Mouse (Mus musculus) forebrain, embryonic 13.5 days (tissue): ENCODE data around the gene Tbca. TPM values are rescaled to one million over a fixed set of nuclear protein-coding genes. Genes with fewer than 3 reads are reported as not detected.
A peak's percentile ranks its signal among the peaks of the same experiment; 100 is the strongest.

Source experiments
- ATAC-seq: fragments of 200-750 bp; cut with Nextera tagmentation; 2 replicates; pipeline ENCODE4 v1.8.0; 2017
- H3K27ac ChIP-seq: fragments of 300-500 bp; sonication (generic); 2 replicates; pipeline ENCODE4 v1.5.1; 2015; ENCODE audit warnings: inconsistent platforms, mild to moderate bottlenecking, moderate library complexity
- H3K27me3 ChIP-seq: fragments of 300-500 bp; sonication (generic); 2 replicates; pipeline ENCODE4 v1.6.1; 2015; ENCODE audit warnings: mild to moderate bottlenecking, inconsistent platforms
- H3K36me3 ChIP-seq: fragments of 300-500 bp; sonication (generic); 2 replicates; pipeline ENCODE4 v1.6.1; 2015; ENCODE audit warnings: mild to moderate bottlenecking, inconsistent platforms; ENCODE audit not compliant: poor library complexity, severe bottlenecking
- H3K4me1 ChIP-seq: fragments of 300-500 bp; sonication (generic); 2 replicates; pipeline ENCODE4 v1.6.1; 2015; ENCODE audit warnings: inconsistent platforms
- H3K4me2 ChIP-seq: fragments of 300-500 bp; sonication (generic); 2 replicates; pipeline ENCODE4 v1.6.1; 2015; ENCODE audit warnings: inconsistent platforms, mild to moderate bottlenecking, moderate library complexity
- H3K4me3 ChIP-seq: fragments of 300-500 bp; sonication (generic); 2 replicates; pipeline ENCODE4 v1.5.1; 2015; ENCODE audit warnings: mild to moderate bottlenecking, inconsistent platforms
- H3K9ac ChIP-seq: fragments of 300-500 bp; sonication (generic); 2 replicates; pipeline ENCODE4 v1.6.1; 2015; ENCODE audit warnings: mild to moderate bottlenecking, inconsistent platforms
- H3K9me3 ChIP-seq: fragments of 300-500 bp; sonication (generic); replicated peaks from 2 replicates; pipeline ENCODE4 v1.6.1; 2016; ENCODE audit warnings: inconsistent platforms
- WGBS: fragments of 180-500 bp; shearing (Covaris S2); methylation state at CpG from one replicate; pipeline ENCODE4 v1.1.7; 2015; 5-methylcytosine and 5-hydroxymethylcytosine counted together
- polyA plus RNA-seq: library from polyadenylated mRNA; unstranded; fragments of >200 nt; fragmentation: Nextera tagmentation; extraction: Ambion mirVana; gene quantifications from 2 replicates; pipeline ENCODE4 v1.2.1, GENCODE M21; 2015

Gene Tbca
- polyA plus RNA-seq, 1 experiment from 2014 or later, result 307 TPM

DNA sequence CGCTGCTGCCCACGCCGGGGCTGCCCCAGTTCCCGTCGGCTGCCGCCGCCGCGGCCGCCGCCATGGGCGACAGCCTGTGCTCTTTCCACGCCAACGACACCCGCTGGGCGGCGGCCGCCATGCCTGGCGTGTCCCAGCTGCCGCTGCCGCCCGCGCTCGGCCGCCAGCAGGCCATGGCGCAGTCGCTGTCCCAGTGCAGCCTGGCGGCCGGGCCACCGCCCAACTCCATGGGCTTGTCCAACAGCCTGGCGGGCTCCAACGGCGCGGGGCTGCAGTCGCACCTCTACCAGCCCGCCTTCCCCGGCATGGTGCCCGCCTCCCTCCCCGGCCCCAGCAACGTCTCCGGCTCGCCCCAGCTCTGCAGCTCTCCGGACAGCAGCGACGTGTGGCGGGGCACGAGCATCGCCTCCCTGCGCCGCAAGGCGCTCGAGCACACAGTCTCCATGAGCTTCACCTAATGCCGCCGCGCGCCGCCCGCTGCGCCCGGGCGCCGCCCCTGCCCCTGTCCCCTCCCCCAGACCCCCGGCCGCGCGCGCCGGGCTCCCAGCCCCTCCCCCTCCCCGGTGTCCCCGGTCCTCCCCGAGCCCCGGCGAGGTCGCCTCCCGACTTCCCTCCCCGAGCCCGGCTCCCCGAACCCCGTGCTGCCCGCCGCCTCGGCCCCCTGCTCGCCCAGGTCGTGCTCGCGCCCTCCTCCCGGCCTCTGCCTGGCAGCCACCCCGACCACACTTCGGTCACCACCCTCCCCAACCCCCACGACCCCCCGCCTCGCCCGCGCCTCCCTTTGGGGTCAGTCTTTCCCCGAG, 94.7 kb downstream of the Tbca start:
- Histone ChIP-seq H3K27ac (0 out of 2 replicates have a peak overlapping the region, but pooled peaks have one; percentile 10), H3K4me3 (peak overlapping the region; percentile 40), H3K9ac (peak overlapping the region; percentile 43), H3K27me3 (peaks cover 88% of the 10 kb centered on the region), H3K4me2 (peak overlapping the region; percentile 68), H3K36me3 (no peaks in the 10 kb centered on the region), H3K9me3 (no peaks in the 10 kb centered on the region), H3K4me1 (peaks cover 24% of the 10 kb centered on the region)
- WGBS, result 1% methylated on average over 84 of the region's 95 CpGs
- ATAC-seq, result peak; percentile 50

DNA sequence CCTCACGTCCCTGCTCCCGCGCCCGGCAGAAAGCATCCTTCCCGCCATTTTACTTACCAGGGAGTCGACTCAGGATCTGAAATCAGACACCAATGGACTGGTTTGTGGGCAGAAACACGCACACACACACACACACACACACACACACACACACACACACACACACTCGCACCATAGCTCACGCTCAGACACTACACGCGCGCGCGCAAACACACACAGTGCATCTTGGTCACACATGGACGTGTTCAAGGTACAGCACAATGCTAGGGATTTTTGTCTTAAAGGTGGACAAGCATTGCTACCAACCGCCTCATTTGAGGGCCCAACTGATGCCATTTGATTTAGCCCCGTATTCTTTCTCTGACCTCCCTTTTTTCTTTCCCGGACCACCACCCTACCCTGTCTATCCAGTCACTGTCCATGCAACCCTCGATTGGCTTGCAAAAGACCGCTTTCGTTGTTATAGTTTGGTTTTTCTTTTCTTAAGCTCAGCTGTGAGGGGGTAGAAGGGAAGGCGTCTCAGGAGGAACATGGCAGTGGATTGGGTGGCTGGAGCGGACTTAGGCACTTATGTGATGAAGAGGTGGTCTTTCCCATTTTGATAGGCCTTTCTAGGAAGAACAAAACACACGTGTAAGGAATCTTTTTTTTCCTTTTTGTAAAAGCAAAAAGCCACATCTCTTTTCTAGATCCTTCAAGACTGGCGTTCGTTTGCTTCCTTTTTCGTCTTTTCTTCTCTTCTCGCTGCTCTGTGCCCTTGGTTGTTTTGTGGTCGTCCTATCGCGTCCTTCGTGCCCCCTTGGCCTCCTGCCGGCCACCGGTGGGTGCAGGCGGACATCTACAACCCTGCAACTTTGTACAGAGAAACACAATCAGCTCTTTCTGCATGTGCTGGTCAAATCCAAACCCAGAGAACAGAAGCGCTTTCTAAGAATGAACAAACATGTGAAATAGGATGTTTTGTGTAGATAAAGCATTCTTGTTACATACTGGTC, 95.6 kb downstream of the Tbca start:
- H3K27ac ChIP-seq, result no peak overlapping the region
- no peaks in the 10 kb centered on the region for H3K36me3 ChIP-seq
- peaks cover 24% of the 10 kb centered on the region for H3K4me1 ChIP-seq
- no peak for ATAC-seq
- H3K9me3 ChIP-seq, result no peaks in the 10 kb centered on the region
- WGBS, result 1% methylated on average over 36 of the region's 36 CpGs
- H3K4me2 ChIP-seq, result peak overlapping the region; percentile 68
- H3K4me3 ChIP-seq, result peak overlapping the region; percentile 40
- H3K9ac ChIP-seq, result no peak overlapping the region
- peaks cover 93% of the 10 kb centered on the region for H3K27me3 ChIP-seq

DNA sequence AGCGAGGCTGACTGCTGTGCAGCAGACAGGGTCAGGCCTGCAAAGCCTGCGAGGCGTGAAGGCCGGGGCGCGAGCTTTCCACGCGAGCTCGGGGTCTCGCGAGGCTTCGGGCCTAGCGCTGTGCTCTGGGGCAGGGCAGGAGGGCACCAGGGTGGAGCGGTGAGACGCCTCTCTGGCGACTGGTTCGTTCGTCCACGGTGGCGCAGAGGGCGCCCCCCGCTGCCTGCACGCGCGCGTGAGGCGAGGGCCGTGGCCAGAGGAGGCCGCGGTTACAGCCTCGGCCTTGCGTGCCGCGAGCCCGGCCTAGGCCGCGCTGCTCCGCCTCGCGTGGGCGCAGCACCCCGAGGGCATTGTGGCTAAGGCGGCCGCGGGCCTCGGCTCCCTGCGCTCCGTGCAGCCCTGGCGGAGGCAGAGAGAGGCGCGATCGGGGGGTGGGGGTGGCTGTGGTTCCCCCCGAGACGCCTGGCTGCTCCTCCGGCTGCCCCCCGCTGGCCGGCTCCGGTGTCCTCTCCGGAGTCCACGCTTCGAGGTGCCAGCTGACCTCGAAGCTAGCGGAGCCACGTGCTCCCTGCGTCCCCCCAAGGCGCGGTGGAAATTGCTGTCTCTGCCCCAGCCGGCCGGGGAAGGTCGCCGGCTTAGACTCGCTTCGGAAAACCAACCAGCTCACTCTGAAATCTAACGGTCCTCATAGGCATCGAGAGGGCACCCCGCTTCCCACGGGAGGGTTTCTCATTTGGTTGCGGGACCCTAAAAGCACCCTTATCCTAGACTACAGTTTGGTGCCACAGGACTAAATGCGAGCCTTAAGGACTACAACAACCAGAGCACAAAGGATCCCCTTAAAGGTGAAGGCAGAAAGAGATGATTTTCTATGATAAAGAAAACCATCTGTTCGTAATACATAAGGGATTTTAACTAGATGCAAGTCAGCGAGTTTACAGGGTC, 96.9 kb downstream of the Tbca start:
- peaks cover 95% of the 10 kb centered on the region for H3K27me3 ChIP-seq
- peak overlapping the region; percentile 42 for H3K4me2 ChIP-seq
- H3K27ac ChIP-seq, result peak overlapping the region; percentile 14; the same call in 1 of the 2 replicates
- peaks cover 24% of the 10 kb centered on the region for H3K4me1 ChIP-seq
- no peaks in the 10 kb centered on the region for H3K9me3 ChIP-seq
- 2% methylated on average over 68 of the region's 81 CpGs for WGBS
- peak; percentile 39 for ATAC-seq
- peak overlapping the region; percentile 13 for H3K9ac ChIP-seq
- H3K4me3 ChIP-seq, result peak overlapping the region; percentile 21
- H3K36me3 ChIP-seq, result no peaks in the 10 kb centered on the region

Other genes with a start within 250 kb of the Tbca start
- 3.7 and 10.3 TPM in 2 replicates for gene Otp, start 86.7 kb downstream of the Tbca start, polyA plus RNA-seq
- gene Wdr41, start 187.4 kb downstream of the Tbca start, polyA plus RNA-seq, result 19.3 and 22.0 TPM in 2 replicates